Mouse (Mus musculus) embryonic facial prominence, embryonic 15.5 days (tissue): Measurements from ENCODE around the gene Tas1r2. TPM values are rescaled to one million over a fixed set of nuclear protein-coding genes. Genes with fewer than 3 reads are reported as not detected.
A peak's percentile ranks its signal among the peaks of the same experiment; 100 is the strongest.

Source experiments
- ATAC-seq: fragments of 200-750 bp; cut with Nextera tagmentation; 2 replicates; pipeline ENCODE4 v1.8.0; 2017; ENCODE audit warnings: low read depth, moderate TSS enrichment; ENCODE audit not compliant: insufficient number of reproducible peaks, low FRiP score, low TSS enrichment
- H3K27ac ChIP-seq: fragments of 300-500 bp; sonication (generic); replicated peaks from 2 replicates; pipeline ENCODE4 v1.5.1; 2015; ENCODE audit warnings: mild to moderate bottlenecking, inconsistent platforms
- H3K27me3 ChIP-seq: fragments of 300-500 bp; sonication (generic); 2 replicates; pipeline ENCODE4 v1.6.1; 2015; ENCODE audit warnings: inconsistent platforms
- H3K36me3 ChIP-seq: fragments of 300-500 bp; sonication (generic); 2 replicates; pipeline ENCODE4 v1.6.1; 2015; ENCODE audit warnings: mild to moderate bottlenecking, inconsistent platforms
- H3K4me1 ChIP-seq: fragments of 300-500 bp; sonication (generic); 2 replicates; pipeline ENCODE4 v1.6.1; 2015; ENCODE audit warnings: inconsistent platforms
- H3K4me2 ChIP-seq: fragments of 300-500 bp; sonication (generic); replicated peaks from 2 replicates; pipeline ENCODE4 v1.6.1; 2015; ENCODE audit warnings: mild to moderate bottlenecking, inconsistent platforms
- H3K4me3 ChIP-seq: fragments of 300-500 bp; sonication (generic); replicated peaks from 2 replicates; pipeline ENCODE4 v1.5.1; 2015; ENCODE audit warnings: mild to moderate bottlenecking, inconsistent platforms
- H3K9ac ChIP-seq: fragments of 300-500 bp; sonication (generic); 2 replicates; pipeline ENCODE4 v1.6.1; 2015; ENCODE audit warnings: inconsistent platforms
- H3K9me3 ChIP-seq: fragments of 300-500 bp; sonication (generic); replicated peaks from 2 replicates; pipeline ENCODE4 v1.6.1; 2016; ENCODE audit warnings: inconsistent platforms
- WGBS: fragments of 180-500 bp; shearing (Covaris S2); methylation state at CpG from one replicate; pipeline ENCODE4 v1.1.7; 2015; 5-methylcytosine and 5-hydroxymethylcytosine counted together
- polyA plus RNA-seq: library from polyadenylated mRNA; unstranded; fragments of >200 nt; fragmentation: Nextera tagmentation; extraction: Ambion mirVana; gene quantifications from 2 replicates; pipeline ENCODE4 v1.2.1, GENCODE M21; 2015

Gene Tas1r2
- polyA plus RNA-seq, 1 experiment from 2014 or later: 0.07 TPM

DNA sequence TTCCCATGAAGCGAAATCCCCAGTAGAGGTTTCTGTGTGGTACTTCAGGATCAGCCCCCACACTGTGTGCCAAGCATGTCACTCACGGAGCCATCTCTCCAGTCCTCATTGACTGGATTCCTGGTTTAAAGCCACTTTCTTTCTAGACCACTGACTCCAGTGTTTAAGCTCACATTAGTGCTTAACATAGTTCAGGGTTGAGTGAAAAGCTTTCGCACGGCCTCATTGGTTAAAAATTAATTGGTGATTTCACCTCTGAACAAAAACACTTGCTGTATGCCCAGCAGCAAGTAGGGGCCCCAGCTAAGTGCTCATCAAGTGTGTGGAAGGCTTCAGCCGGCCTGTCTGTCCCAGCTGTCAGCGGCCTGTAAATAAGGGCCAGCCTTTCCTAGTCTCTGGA lies 14.3 kb downstream of the Tas1r2 start:
- no peak overlapping the region for H3K4me2 ChIP-seq
- no peak overlapping the region for H3K9ac ChIP-seq
- 74% methylated on average over 6 of the region's 6 CpGs for WGBS
- H3K27me3 ChIP-seq: no peaks in the 10 kb centered on the region; the same call in 1 of the 2 replicates
- H3K9me3 ChIP-seq: no peaks in the 10 kb centered on the region
- ATAC-seq: no peak
- no peaks in the 10 kb centered on the region for H3K36me3 ChIP-seq
- H3K4me1 ChIP-seq: no peaks in the 10 kb centered on the region
- H3K27ac ChIP-seq: no peak overlapping the region
- no peak overlapping the region for H3K4me3 ChIP-seq

DNA sequence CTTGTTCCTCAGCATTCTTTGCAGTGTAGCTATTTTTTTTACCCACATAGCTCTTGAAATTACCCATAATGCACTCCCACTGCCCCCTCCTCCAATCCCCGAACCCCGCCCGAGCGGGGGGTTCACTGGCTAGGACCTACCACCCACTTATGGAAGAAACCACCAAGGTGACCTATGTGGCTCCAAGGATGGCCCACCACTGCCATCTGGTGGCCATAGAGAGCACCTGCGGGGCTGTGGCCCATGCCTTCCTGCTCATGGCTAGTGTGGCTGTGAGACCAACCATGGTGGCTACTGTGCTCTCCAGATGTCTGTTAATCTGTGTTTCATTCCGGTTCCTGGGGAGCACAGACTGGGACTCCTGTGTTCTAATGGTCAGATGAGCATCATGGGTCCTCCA lies 16.5 kb downstream of the Tas1r2 start:
- 15% methylated on average over 6 of the region's 6 CpGs for WGBS
- Histone ChIP-seq H3K27ac (no peak overlapping the region), H3K4me1 (no peaks in the 10 kb centered on the region), H3K4me3 (no peak overlapping the region), H3K4me2 (no peak overlapping the region), H3K36me3 (no peaks in the 10 kb centered on the region), H3K9ac (no peak overlapping the region), H3K27me3 (no peaks in the 10 kb centered on the region; the same call in 1 of the 2 replicates), H3K9me3 (no peaks in the 10 kb centered on the region)
- peak; percentile 57; the same call in 1 of the 2 replicates for ATAC-seq

DNA sequence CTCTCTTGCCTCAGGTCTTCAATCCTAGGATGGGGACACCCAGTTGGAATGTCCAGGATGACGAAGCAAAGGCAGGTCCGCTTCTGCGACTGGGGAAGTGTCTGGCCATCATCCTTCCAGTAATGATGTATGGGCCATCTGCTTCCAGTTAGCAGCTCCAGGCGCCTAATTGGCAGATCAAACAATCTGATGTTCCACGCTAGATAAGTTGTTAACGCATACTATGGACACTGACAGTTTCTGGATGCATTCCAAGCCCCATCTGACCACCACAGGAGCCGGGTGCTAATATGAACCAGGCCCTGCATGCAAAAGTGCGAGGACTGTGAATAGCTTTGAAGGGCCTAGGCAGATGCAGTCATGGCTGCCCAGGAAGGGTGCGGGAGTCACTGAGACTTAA lies 22.4 kb downstream of the Tas1r2 start:
- H3K9ac ChIP-seq: no peak overlapping the region
- no peaks in the 10 kb centered on the region for H3K36me3 ChIP-seq
- ATAC-seq: no peak
- no peak overlapping the region for H3K4me3 ChIP-seq
- H3K4me2 ChIP-seq: no peak overlapping the region
- WGBS: 36% methylated on average over 9 of the region's 9 CpGs
- 0 out of 2 replicates have a peak, but pooled peaks cover 3% of the 10 kb centered on the region for H3K9me3 ChIP-seq
- no peaks in the 10 kb centered on the region for H3K4me1 ChIP-seq
- no peak overlapping the region for H3K27ac ChIP-seq
- no peaks in the 10 kb centered on the region; the same call in 1 of the 2 replicates for H3K27me3 ChIP-seq

DNA sequence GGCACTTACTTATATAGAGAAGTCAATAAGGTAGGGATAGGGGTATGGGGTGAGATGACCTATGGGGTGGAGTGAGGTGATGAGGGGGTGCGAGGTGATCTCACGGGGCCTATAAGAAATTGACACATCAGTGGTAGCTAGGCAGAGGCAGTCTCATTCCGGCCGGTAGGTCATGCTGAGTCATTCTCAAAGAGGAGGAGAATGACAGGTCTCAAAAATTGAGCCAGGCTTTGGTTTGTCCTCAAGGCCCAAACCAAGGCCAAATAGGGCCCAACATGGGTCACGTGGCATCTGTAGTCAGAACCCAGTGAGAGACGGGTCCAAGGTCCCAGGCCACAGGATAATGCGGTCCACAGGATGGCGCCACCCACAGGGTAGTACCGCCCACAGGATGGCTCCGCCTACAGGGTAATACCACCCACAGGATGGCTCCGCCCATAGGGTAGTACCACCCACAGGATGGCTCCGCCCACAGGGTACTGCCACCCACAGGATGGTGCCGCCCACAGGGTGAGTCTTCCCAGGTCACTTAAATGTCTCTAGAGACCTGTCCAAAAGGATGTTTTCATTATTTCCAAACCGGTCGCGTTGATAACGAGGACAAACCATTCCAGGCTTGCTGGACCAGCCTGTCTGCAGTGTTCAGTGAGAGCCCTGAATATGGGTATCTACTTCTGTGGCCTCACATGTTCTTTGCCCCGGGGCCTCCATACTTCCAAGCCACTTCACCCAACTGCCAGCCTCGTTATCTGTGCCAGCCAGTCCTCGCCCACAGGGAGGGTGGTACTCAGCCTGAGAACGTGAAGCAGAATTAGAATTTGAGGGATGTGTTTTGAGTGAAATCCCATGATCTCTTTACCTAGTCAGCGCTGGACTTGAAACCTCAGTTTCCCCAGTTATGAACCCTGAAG lies 30.6 kb downstream of the Tas1r2 start:
- Histone ChIP-seq H3K27ac (no peak overlapping the region), H3K4me2 (no peak overlapping the region), H3K27me3 (no peaks in the 10 kb centered on the region), H3K4me3 (no peak overlapping the region), H3K9ac (no peak overlapping the region), H3K9me3 (peaks cover 3% of the 10 kb centered on the region; the same call in 1 of the 2 replicates), H3K36me3 (no peaks in the 10 kb centered on the region), H3K4me1 (0 out of 2 replicates have a peak, but pooled peaks cover 4% of the 10 kb centered on the region)
- no peak for ATAC-seq
- whole genome bisulfite sequencing: 73% methylated on average over 22 of the region's 22 CpGs

DNA sequence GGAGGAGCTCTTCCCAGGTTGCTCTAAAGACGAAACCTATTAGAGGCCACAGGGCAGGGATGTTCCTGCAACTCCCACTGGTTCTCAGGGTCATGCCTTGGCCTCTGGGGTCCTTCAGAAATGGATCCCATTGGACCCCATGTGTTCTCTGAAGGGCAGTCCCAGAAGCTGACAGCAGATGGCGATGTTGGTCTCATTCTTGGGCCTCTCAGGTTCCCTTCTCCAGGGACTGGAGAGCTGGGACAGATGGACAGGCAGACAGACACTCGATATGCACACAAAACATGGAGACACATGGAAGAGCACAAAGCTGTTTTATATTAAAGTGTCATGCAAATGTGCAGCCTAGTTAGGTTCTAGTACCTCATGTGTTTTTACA lies 31.3 kb downstream of the Tas1r2 start:
- Histone ChIP-seq H3K27me3 (no peaks in the 10 kb centered on the region), H3K9me3 (no peaks in the 10 kb centered on the region; the same call in 1 of the 2 replicates), H3K9ac (no peak overlapping the region), H3K36me3 (no peaks in the 10 kb centered on the region), H3K4me2 (no peak overlapping the region), H3K4me1 (peaks cover 7% of the 10 kb centered on the region; the same call in 1 of the 2 replicates), H3K4me3 (no peak overlapping the region), H3K27ac (no peak overlapping the region)
- WGBS: 7% methylated on average over 3 of the region's 3 CpGs
- no peak for ATAC-seq

DNA sequence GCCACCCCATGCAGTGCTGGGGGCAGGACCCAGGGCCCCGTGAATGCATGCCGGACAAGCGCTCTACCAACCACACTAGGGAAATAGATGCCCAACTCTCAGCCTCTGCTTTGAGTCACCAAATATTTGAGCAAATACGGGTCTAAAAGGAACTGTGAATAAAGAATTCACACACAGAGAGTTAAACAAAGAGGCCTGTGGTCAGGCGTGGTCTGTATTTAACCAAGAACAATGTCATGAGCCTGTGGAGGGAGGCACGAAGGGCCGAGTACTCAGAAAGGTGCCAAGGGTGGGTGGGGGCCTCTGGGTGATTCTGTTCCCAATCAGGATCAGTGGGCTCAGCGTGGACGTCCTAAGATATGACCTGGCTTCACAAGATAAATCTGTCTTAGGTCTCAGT lies 34.7 kb downstream of the Tas1r2 start:
- WGBS: 72% methylated on average over 9 of the region's 9 CpGs
- H3K27ac ChIP-seq: no peak overlapping the region
- H3K4me2 ChIP-seq: no peak overlapping the region
- H3K36me3 ChIP-seq: no peaks in the 10 kb centered on the region
- no peaks in the 10 kb centered on the region for H3K9me3 ChIP-seq
- no peak overlapping the region for H3K4me3 ChIP-seq
- no peak for ATAC-seq
- H3K9ac ChIP-seq: no peak overlapping the region
- H3K4me1 ChIP-seq: peaks cover 15% of the 10 kb centered on the region
- 0 out of 2 replicates have a peak, but pooled peaks cover 6% of the 10 kb centered on the region for H3K27me3 ChIP-seq

DNA sequence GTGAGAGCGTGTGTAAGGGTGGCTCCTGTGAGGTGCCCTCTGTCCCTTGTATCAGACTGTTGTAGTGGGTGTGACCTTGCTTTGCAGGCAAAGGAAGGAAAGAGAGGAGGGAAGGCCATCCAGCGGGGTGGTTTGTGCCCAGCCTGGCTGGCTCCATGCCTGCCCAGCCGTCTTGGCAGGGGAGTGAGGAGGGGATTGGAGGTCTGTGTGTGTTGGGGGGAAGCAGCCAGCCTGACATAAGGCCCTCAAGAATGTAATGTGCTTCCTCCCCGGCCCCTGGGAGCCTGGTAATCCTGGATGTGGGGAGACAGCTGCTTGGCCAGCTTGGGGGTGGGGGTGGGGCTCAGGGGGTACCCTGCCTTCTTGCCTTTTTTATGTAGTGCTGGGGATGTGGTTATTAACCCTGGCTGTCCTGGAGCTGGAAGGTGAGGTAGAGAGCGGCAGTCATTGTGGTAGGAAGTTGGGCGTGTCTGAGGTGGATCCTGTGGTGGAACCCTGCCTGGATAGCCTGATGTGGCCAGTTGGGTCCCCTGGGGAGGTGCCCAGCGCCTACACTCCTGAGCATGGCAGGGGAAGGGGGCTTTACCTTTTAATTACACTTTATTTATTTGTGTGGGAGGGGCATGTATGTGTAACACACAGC lies 36.4 kb downstream of the Tas1r2 start:
- Histone ChIP-seq H3K27ac (no peak overlapping the region), H3K27me3 (peaks cover 6% of the 10 kb centered on the region; the same call in 1 of the 2 replicates), H3K9me3 (no peaks in the 10 kb centered on the region), H3K4me3 (no peak overlapping the region), H3K36me3 (no peaks in the 10 kb centered on the region), H3K9ac (no peak overlapping the region), H3K4me1 (peaks cover 15% of the 10 kb centered on the region), H3K4me2 (no peak overlapping the region)
- ATAC-seq: peak; percentile 49; the same call in 1 of the 2 replicates
- WGBS: 24% methylated on average over 7 of the region's 7 CpGs

DNA sequence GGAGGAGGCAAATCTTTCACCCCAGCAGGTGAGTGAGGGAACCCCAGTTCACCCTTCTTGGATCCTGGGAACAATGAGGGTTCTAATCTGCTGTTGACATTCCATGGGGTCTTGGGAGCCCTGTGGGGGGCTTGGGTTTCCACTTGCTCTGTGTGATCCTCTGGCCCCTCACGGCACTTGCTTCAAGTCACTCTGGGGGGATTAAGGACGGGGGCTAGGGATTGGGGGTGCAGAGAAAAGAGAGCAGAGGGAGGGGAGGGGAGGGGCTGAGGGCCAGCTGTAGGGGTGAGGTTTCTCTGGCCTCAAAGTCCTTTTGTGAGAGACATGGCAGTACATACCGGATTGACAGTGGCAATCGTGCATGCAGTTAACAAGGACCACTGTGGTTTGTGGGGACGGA lies 40.0 kb downstream of the Tas1r2 start:
- 24% methylated on average over 5 of the region's 5 CpGs for WGBS
- H3K27me3 ChIP-seq: peaks cover 6% of the 10 kb centered on the region; the same call in 1 of the 2 replicates
- H3K4me1 ChIP-seq: peaks cover 11% of the 10 kb centered on the region
- H3K4me2 ChIP-seq: no peak overlapping the region
- no peak overlapping the region for H3K27ac ChIP-seq
- ATAC-seq: no peak
- no peak overlapping the region for H3K9ac ChIP-seq
- H3K36me3 ChIP-seq: no peaks in the 10 kb centered on the region
- H3K4me3 ChIP-seq: no peak overlapping the region
- H3K9me3 ChIP-seq: no peaks in the 10 kb centered on the region

DNA sequence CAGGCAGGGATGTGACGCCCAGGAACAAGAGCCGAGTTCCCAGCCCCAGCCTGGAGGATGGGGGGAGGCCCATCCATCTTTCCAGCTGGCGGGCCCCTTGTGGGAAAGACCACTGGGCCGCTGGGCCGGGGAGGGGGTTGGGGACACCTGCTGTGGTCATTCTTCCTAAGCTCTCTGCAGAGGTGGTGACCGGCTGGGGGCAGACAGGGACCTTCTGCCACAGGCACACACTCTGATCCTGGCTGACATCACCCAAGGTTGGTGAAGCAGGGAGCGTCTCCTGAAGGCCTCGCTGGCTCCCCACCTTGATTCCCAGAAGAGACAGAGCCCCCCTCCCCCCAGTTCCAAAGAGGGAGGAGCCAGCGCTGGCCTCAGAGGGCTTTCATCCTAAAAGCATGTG lies 44.4 kb downstream of the Tas1r2 start:
- Histone ChIP-seq H3K27me3 (no peaks in the 10 kb centered on the region; the same call in 1 of the 2 replicates), H3K4me2 (no peak overlapping the region), H3K9me3 (no peaks in the 10 kb centered on the region), H3K4me1 (no peaks in the 10 kb centered on the region), H3K27ac (no peak overlapping the region; the same call in 1 of the 2 replicates), H3K4me3 (no peak overlapping the region), H3K9ac (no peak overlapping the region), H3K36me3 (no peaks in the 10 kb centered on the region)
- 7% methylated on average over 9 of the region's 9 CpGs for WGBS
- ATAC-seq: 0 out of 2 replicates have a peak, but pooled peaks have one; percentile 24

DNA sequence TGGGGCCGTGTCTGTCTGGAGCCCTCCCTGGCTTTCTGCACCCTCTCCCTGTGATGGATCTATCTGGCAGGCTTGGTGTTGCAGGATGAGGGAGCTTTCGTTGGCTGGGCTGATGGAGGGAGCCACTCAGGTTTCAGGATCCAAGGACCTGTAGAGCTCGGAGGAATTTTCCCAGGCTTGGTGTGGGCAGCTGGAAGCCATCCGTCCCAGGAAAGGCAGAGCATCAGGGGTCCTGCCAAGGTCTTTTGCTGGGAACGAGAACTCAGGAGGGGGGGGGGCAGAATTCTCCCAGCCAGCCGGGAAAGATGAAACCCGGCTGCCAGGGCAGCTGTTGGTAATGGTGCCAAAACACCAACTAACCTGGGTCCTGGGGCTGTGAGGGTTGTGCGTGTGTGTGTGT lies 45.3 kb downstream of the Tas1r2 start:
- Histone ChIP-seq H3K4me3 (no peak overlapping the region), H3K4me2 (no peak overlapping the region), H3K27ac (no peak overlapping the region; the same call in 1 of the 2 replicates), H3K27me3 (no peaks in the 10 kb centered on the region), H3K9me3 (no peaks in the 10 kb centered on the region), H3K9ac (no peak overlapping the region), H3K4me1 (no peaks in the 10 kb centered on the region), H3K36me3 (no peaks in the 10 kb centered on the region)
- no peak for ATAC-seq
- WGBS: 38% methylated on average over 8 of the region's 8 CpGs

DNA sequence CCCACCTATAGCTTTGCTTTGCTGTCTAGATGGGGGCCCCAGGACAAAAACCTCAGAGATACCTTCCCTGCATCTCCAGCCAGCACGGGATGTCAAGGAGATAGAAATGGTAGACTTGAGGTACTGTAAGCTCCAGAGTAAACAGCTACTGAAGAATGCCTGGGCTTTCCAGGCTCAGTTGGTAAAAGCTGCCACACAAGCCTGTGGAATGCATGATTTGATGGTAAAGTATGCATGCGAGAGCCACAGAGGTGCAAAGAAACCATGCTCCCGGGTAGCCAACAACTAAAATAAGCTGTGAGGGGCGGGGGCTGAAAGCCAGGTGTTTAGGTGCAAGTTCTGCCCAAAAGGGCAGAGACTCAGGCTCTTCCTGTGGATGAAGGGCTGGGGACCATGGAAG lies 49.6 kb downstream of the Tas1r2 start:
- 59% methylated on average over 4 of the region's 4 CpGs for WGBS
- ATAC-seq: no peak
- H3K9me3 ChIP-seq: no peaks in the 10 kb centered on the region

More for the DNA sequence above, 49.6 kb downstream of the Tas1r2 start:
- no peak overlapping the region for H3K4me3 ChIP-seq
- H3K27me3 ChIP-seq: no peaks in the 10 kb centered on the region
- no peak overlapping the region for H3K9ac ChIP-seq
- no peak overlapping the region for H3K4me2 ChIP-seq
- H3K36me3 ChIP-seq: no peaks in the 10 kb centered on the region
- H3K27ac ChIP-seq: no peak overlapping the region
- H3K4me1 ChIP-seq: no peaks in the 10 kb centered on the region
